Mouse (Mus musculus) kidney, embryonic 15.5 days (tissue): ENCODE measurements at regions not wholly inside any gene's neighbourhood (a gene's known extent, or its start where the extent isn't known, plus 50 kb on each side); places are given as distances from the start of the nearest gene placed in this dataset.

Source experiments
- ATAC-seq: fragments of 200-750 bp; cut with Nextera tagmentation; replicated peaks from 2 replicates; pipeline ENCODE4 v1.8.0; 2017; ENCODE audit warnings: moderate TSS enrichment; ENCODE audit not compliant: low FRiP score
- H3K27ac ChIP-seq: fragments of 300-500 bp; sonication (generic); 2 replicates; pipeline ENCODE4 v1.5.1; 2015; ENCODE audit warnings: mild to moderate bottlenecking, inconsistent platforms
- H3K27me3 ChIP-seq: fragments of 300-500 bp; sonication (generic); 2 replicates; pipeline ENCODE4 v1.6.1; 2015; ENCODE audit warnings: inconsistent platforms
- H3K36me3 ChIP-seq: fragments of 300-500 bp; sonication (generic); 2 replicates; pipeline ENCODE4 v1.6.1; 2015; ENCODE audit warnings: inconsistent platforms
- H3K4me1 ChIP-seq: fragments of 300-500 bp; sonication (generic); 2 replicates; pipeline ENCODE4 v1.6.1; 2015; ENCODE audit warnings: inconsistent platforms
- H3K4me2 ChIP-seq: fragments of 300-500 bp; sonication (generic); 2 replicates; pipeline ENCODE4 v1.6.1; 2015; ENCODE audit warnings: moderate library complexity, mild to moderate bottlenecking, inconsistent platforms
- H3K4me3 ChIP-seq: fragments of 300-500 bp; sonication (generic); replicated peaks from 2 replicates; pipeline ENCODE4 v1.5.1; 2015; ENCODE audit warnings: mild to moderate bottlenecking, inconsistent platforms
- H3K9ac ChIP-seq: fragments of 300-500 bp; sonication (generic); 2 replicates; pipeline ENCODE4 v1.6.1; 2015; ENCODE audit warnings: mild to moderate bottlenecking, inconsistent platforms
- H3K9me3 ChIP-seq: fragments of 300-500 bp; sonication (generic); replicated peaks from 2 replicates; pipeline ENCODE4 v1.6.1; 2016; ENCODE audit warnings: inconsistent platforms
- WGBS: fragments of 180-500 bp; shearing (Covaris S2); methylation state at CpG from one replicate; pipeline ENCODE4 v1.1.7; 2015; ENCODE audit warnings: mixed read lengths; 5-methylcytosine and 5-hydroxymethylcytosine counted together

DNA sequence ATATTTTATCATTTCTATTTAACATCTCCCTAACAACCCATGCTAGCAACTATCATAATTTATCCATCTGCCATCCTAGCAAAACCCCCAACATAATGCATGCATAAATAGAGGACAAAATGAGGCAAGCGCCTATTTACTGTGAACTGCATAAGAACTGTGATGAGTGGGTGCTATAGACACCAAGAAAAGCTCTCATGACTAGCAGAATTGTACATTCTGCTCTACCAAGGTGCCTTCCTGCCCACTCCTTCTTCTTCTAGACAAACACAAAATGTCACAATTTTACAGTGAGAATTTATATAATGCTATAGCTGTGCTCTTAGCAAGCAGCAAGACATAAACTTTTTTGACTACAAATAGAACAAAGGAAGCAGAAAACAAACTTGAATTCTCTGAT is 305.9 kb downstream of the Brinp1 start:
- ATAC-seq: no peak
- Histone ChIP-seq H3K36me3 (no peaks in the 10 kb centered on the region), H3K4me1 (no peaks in the 10 kb centered on the region), H3K27me3 (no peaks in the 10 kb centered on the region), H3K4me2 (no peak overlapping the region), H3K4me3 (no peak overlapping the region), H3K9me3 (no peaks in the 10 kb centered on the region), H3K9ac (no peak overlapping the region), H3K27ac (no peak overlapping the region)
- 89% methylated on average over 1 of the region's 1 CpGs for WGBS

DNA sequence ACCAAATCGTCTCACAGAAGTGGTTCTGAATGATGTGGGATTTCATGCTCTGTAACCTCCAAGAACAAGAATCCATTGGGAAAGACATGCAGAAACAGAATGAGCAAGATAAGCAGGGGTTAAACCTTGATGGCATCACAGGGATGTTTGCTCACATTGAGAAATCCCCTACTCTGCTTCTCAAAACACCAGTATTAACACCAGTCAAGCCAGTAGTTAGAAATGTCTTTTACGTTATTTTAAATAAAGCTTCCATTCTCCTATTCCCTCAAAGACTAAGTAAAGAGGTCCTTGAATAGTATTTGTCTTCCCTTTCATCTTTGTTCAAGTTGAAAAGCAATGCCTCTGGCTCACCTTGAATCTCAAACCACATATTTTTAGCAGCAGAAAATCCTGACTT is 320.9 kb downstream of the Brinp1 start:
- ATAC-seq: no peak
- WGBS: 92% methylated on average over 2 of the region's 2 CpGs
- H3K27ac ChIP-seq: no peak overlapping the region

DNA sequence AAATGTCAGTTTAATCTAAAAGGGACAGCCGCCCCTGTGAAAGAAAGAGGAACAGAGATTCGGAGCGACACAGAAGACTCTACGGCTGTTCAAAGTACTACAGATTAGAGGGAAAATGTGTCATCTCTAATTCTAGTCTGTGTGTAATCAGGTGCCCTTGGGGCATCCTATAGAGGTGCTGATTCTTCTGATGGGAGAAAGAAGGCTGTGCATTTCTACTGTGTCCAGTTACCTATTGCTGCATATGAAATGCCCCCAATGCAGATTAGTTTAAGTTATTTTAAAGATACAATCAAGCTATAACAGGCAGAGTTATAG is 330.2 kb downstream of the Brinp1 start:
- Histone ChIP-seq H3K4me2 (no peak overlapping the region), H3K4me3 (no peak overlapping the region), H3K36me3 (no peaks in the 10 kb centered on the region), H3K27me3 (no peaks in the 10 kb centered on the region), H3K27ac (no peak overlapping the region), H3K9me3 (no peaks in the 10 kb centered on the region), H3K9ac (no peak overlapping the region), H3K4me1 (no peaks in the 10 kb centered on the region)
- 41% methylated on average over 4 of the region's 4 CpGs for WGBS
- ATAC-seq: no peak

More for the DNA sequence above, 320.9 kb downstream of the Brinp1 start:
- Histone ChIP-seq H3K4me3 (no peak overlapping the region), H3K9ac (no peak overlapping the region), H3K9me3 (no peaks in the 10 kb centered on the region), H3K4me1 (no peaks in the 10 kb centered on the region), H3K27me3 (no peaks in the 10 kb centered on the region), H3K36me3 (no peaks in the 10 kb centered on the region), H3K4me2 (no peak overlapping the region)

DNA sequence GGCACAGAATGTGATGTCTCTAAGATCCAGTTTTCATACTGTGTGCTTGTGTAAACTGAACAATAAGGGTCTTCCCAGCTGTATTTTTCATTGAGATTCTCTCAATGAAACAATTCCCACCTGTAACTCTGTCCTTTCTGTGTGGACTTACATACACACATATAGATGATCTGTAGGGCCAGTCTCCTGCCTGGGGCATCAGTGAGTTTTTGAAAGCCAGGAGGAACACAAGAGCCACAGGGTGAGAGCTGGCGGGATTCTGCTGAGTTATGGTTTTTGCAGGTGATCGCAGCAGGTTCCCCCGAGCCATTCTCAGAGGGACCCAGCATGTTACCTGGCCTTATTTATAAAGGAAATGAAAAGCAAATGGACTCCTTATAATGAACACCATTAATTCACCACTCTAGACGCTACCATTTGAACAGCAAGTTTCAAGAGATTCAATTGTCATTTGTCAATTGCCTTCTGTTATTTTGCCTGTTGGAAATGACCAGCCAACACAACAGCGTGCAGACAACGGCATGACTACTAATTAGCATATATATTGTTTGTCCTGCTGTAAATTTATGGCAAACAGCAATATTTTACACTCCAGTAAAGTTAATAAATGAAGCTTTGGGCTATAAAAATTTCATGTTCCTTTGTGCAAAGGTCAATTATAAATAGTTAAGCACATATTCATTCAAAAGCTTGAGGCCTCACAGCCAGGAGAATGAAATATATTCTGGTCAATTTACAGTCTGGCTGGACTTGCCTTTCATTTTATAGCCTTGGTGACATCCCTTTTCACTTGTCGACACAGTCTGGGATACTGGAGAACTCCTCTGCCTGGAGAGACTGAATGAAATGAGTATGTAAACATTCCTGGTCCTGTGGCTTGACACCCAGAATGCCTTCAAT is 330.8 kb downstream of the Brinp1 start:
- ATAC-seq: no peak
- Histone ChIP-seq H3K27me3 (no peaks in the 10 kb centered on the region), H3K9me3 (no peaks in the 10 kb centered on the region), H3K36me3 (no peaks in the 10 kb centered on the region), H3K4me1 (no peaks in the 10 kb centered on the region), H3K27ac (no peak overlapping the region), H3K9ac (no peak overlapping the region), H3K4me2 (no peak overlapping the region), H3K4me3 (no peak overlapping the region)
- 58% methylated on average over 7 of the region's 7 CpGs for WGBS

DNA sequence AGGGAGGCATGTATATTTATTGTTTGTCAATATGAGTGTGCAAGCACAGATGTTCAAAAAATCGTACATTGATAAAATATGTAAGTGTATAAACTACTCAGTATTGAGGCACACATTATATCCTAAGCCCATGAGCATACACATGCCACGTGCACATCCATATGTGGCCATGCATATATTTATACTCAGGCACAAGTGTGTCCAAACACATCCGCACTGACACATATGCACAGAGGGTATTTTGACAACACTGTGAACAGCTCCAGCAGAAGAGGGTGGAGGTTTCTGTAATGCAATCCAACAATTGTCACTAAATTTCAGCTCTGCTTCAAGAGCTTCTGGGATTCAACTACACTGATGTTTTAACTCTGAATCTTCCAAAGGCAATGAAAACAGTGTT is 333.6 kb downstream of the Brinp1 start:
- H3K27me3 ChIP-seq: no peaks in the 10 kb centered on the region
- 91% methylated on average over 3 of the region's 3 CpGs for WGBS
- no peak overlapping the region for H3K4me2 ChIP-seq
- H3K9me3 ChIP-seq: no peaks in the 10 kb centered on the region
- H3K9ac ChIP-seq: no peak overlapping the region
- no peak overlapping the region for H3K27ac ChIP-seq
- no peaks in the 10 kb centered on the region for H3K36me3 ChIP-seq
- no peak overlapping the region for H3K4me3 ChIP-seq
- no peaks in the 10 kb centered on the region for H3K4me1 ChIP-seq
- no peak for ATAC-seq

DNA sequence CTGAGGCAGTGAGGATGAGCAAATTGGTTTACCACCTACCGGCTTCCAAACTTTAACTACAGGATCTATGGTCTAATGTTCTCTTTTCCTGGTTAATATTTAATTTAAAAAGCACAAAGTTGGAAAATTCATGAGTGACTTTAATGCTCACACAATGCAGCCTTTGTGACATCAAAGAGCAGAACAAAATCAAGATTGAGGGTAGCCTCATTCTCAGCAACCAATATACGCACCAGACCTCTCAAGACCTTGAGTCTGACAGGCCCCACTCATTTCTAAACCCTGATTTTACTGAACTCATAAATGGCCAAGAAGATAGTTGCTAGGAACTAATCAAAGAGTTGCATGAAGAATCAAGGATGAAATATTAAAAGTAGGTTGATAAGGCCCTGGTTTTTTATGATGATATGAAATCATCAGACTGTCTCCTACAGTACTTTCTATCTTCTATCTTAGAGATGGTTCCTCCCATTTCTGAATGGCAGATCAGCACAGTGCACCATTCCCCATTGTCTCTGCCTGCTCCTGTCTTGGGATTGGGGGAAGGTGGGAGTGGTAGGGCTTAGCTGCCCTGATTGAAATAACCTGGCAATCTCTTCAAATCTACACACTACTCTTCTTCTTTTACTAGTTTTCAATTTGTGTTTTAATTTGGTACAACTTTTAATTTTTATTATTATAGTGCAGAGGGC is 338.3 kb downstream of the Brinp1 start:
- Histone ChIP-seq H3K27me3 (no peaks in the 10 kb centered on the region), H3K9ac (no peak overlapping the region), H3K4me3 (no peak overlapping the region), H3K4me2 (no peak overlapping the region), H3K27ac (no peak overlapping the region), H3K4me1 (no peaks in the 10 kb centered on the region), H3K36me3 (no peaks in the 10 kb centered on the region), H3K9me3 (no peaks in the 10 kb centered on the region)
- 78% methylated on average over 2 of the region's 2 CpGs for WGBS
- ATAC-seq: 0 out of 2 replicates have a peak, but pooled peaks have one; percentile 64

DNA sequence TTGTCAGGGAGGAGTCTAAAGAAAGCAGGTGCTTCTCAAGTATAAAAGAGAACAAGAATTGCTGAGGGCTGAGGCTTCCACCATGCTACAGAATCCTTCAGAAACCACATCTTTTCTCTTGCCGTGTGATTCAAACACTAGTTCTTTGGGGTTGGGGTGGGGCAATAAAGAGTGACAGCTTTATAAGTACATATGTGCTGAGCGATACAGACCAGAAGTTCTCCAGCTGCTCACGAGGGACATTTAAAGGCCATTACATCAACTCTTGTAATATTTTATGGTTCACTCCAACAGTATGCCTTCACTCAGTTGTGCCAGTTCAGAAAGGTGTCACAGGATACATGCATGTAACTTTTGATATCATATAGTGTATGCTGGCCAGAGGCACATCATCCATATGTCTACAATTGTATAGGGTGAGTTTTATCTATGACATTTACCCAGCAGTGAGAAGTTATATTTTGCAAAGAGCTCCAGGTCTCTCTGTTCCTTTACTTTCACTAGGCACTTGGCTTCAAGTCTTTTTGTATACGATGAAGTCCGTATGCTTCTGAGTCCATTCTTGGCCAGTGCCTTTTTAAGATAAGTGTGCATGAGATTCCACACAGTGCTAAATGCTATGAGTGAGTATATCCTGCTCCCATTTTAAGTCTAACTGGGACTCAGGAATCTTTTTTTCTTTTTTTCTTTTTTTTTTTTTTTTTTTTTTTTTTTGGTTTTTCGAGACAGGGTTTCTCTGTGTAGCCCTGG is 341.8 kb downstream of the Brinp1 start:
- Histone ChIP-seq H3K9ac (no peak overlapping the region), H3K27ac (no peak overlapping the region), H3K36me3 (no peaks in the 10 kb centered on the region), H3K27me3 (no peaks in the 10 kb centered on the region), H3K4me1 (no peaks in the 10 kb centered on the region), H3K4me2 (no peak overlapping the region), H3K9me3 (no peaks in the 10 kb centered on the region), H3K4me3 (no peak overlapping the region)
- 74% methylated on average over 5 of the region's 6 CpGs for WGBS
- no peak for ATAC-seq

DNA sequence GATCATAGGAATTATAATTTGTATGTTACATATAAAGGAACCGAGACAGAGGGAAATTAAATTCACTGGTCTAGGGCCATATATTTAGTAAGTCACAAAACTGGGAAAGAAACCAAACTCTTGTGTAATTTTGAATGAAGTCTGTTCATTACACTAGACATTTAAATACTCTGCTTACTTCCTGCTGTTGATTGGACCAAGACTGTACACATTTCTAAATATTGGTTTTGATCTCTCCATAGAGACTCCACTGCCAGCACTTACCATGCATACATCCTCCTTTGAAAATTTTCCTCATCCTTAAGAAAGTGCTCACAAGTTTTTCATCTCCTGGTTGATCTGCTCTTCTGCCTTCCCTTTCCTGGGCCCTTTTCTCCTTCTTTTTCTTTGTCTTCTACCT is 358.9 kb downstream of the Brinp1 start:
- Histone ChIP-seq H3K4me2 (no peak overlapping the region), H3K9ac (no peak overlapping the region), H3K4me1 (no peaks in the 10 kb centered on the region), H3K36me3 (no peaks in the 10 kb centered on the region), H3K27ac (no peak overlapping the region), H3K4me3 (no peak overlapping the region), H3K9me3 (no peaks in the 10 kb centered on the region), H3K27me3 (no peaks in the 10 kb centered on the region)
- no peak for ATAC-seq
- WGBS: 70% methylated on average over 1 of the region's 1 CpGs

DNA sequence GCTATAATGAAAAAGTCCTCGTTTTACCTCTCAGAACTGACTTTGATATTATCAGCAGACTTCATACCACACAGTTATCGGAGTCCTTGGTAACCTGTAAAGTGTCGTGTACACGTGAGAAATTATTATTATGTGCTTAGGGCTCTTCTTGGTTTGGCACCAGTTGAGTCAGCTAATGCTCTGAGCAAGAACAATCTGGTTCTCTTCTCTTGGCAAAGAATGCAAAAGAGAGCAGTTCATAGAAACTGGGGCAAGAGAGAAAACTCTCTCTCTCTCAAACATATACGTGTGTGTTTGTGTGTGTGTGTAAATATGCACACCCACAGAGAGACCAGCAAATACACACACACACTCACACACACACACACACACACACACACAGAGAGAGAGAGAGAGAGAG is 378.8 kb downstream of the Brinp1 start:
- WGBS: 84% methylated on average over 5 of the region's 5 CpGs
- no peak overlapping the region for H3K9ac ChIP-seq
- H3K36me3 ChIP-seq: no peaks in the 10 kb centered on the region
- no peak overlapping the region for H3K27ac ChIP-seq
- H3K9me3 ChIP-seq: no peaks in the 10 kb centered on the region
- no peak overlapping the region for H3K4me3 ChIP-seq
- ATAC-seq: no peak
- no peaks in the 10 kb centered on the region for H3K27me3 ChIP-seq
- H3K4me2 ChIP-seq: no peak overlapping the region
- no peaks in the 10 kb centered on the region for H3K4me1 ChIP-seq

DNA sequence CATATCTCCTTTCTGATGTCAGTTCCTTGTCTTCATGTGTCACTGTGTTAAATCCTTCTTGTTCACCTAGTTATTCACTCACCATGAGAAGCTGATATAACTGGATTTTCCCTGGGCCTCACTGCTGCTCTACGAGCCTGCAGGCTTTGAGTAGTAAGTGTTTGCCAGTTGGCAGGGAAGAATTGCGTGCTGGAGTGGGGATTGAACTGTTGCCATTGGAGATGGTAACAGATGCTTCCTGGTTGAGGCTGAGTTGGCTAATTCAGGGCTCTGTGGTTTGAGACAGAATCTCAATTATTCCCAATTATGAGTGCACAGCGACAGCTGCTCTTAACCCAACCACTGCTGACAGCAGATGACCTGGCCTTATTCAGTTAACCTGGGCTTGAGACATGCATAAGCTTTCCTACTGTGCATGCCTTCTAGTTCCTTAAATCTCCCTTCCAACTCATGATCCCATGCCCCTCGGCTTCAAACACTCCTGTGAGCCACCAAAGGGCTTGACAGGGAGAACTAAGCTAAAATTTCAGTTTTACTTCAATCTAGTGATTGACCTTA is 379.5 kb downstream of the Brinp1 start:
- H3K27ac ChIP-seq: no peak overlapping the region
- ATAC-seq: no peak
- WGBS: 80% methylated on average over 4 of the region's 4 CpGs

DNA sequence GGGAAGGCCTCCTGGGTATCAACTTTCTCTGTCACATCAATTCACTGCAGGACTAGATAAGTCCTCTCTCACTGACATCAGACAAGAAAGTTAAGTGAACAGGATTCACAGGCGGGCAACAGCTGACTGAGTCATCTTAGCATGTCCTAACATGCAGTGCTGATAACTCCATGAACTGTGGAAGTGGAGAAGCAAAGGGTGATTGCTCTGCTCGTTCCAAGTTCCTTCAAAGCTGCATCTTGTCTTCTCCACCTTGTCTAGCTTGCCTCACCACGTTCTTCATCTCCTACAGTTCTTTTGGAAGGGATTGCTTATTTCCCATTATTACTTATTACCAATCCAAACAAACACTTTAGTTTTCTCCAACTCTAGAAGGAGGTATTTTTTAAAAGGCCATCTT is 380.9 kb downstream of the Brinp1 start:
- no peaks in the 10 kb centered on the region for H3K9me3 ChIP-seq
- no peaks in the 10 kb centered on the region for H3K36me3 ChIP-seq
- ATAC-seq: no peak
- no peaks in the 10 kb centered on the region for H3K27me3 ChIP-seq
- H3K4me2 ChIP-seq: no peak overlapping the region
- no peaks in the 10 kb centered on the region for H3K4me1 ChIP-seq
- H3K27ac ChIP-seq: no peak overlapping the region
- H3K4me3 ChIP-seq: no peak overlapping the region
- H3K9ac ChIP-seq: no peak overlapping the region
- WGBS: 70% methylated on average over 3 of the region's 3 CpGs

More for the DNA sequence above, 379.5 kb downstream of the Brinp1 start:
- Histone ChIP-seq H3K4me3 (no peak overlapping the region), H3K9me3 (no peaks in the 10 kb centered on the region), H3K36me3 (no peaks in the 10 kb centered on the region), H3K27me3 (no peaks in the 10 kb centered on the region), H3K4me1 (no peaks in the 10 kb centered on the region), H3K9ac (no peak overlapping the region), H3K4me2 (no peak overlapping the region)

DNA sequence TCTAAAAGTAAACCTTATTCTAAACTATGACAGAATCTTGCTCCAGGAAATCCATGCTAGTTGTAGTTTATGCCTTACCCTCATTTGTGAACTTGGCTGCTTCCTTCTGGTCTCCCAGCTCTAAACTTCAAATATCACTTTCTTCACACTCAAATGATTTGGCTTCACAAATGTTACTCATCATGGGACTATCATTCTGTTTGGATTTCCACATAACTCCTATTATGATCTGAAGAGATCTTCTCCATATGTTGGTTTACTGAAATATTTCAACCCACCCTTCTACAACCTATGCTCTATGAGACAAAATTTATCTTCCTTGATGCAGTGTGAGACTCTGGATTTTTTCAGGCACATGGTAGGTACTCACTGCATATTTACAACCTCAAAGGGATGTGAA is 381.7 kb downstream of the Brinp1 start:
- H3K4me3 ChIP-seq: no peak overlapping the region
- no peaks in the 10 kb centered on the region for H3K4me1 ChIP-seq
- no peak overlapping the region for H3K4me2 ChIP-seq
- no peaks in the 10 kb centered on the region for H3K9me3 ChIP-seq
- ATAC-seq: no peak
- no peaks in the 10 kb centered on the region for H3K36me3 ChIP-seq
- no peaks in the 10 kb centered on the region for H3K27me3 ChIP-seq
- H3K27ac ChIP-seq: no peak overlapping the region
- no peak overlapping the region for H3K9ac ChIP-seq
